Mouse (Mus musculus) heart, embryonic 10.5 days (tissue): Measurements from ENCODE around the gene Arfrp1. TPM values are rescaled to one million over a fixed set of nuclear protein-coding genes. Genes with fewer than 3 reads are reported as not detected.

Experiments used
- DNase-seq: peaks from one replicate; pipeline ENCODE4 v3.0.0-alpha.2; 2017; ENCODE audit warnings: low spot score
- H3K27ac ChIP-seq: fragments of 300-500 bp; sonication (generic); 2 replicates; pipeline ENCODE4 v1.5.1; 2016; ENCODE audit warnings: mild to moderate bottlenecking
- H3K27me3 ChIP-seq: fragments of 300-500 bp; sonication (generic); 2 replicates; pipeline ENCODE4 v1.6.1; 2016; ENCODE audit warnings: mild to moderate bottlenecking; ENCODE audit not compliant: poor library complexity, insufficient read depth, severe bottlenecking
- H3K36me3 ChIP-seq: fragments of 300-500 bp; sonication (generic); 2 replicates; pipeline ENCODE4 v1.6.1; 2016; ENCODE audit warnings: mild to moderate bottlenecking, moderate library complexity
- H3K4me1 ChIP-seq: fragments of 300-500 bp; sonication (generic); 2 replicates; pipeline ENCODE4 v1.6.1; 2016; ENCODE audit warnings: mild to moderate bottlenecking
- H3K4me3 ChIP-seq: fragments of 300-500 bp; sonication (generic); 2 replicates; pipeline ENCODE4 v1.5.1; 2016; ENCODE audit warnings: mild to moderate bottlenecking, moderate library complexity
- H3K9me3 ChIP-seq: fragments of 300-500 bp; sonication (generic); 2 replicates; pipeline ENCODE4 v1.6.1; 2016; ENCODE audit warnings: mild to moderate bottlenecking, moderate library complexity
- WGBS: fragments of 180-500 bp; shearing (Covaris S2); methylation state at CpG from one replicate; pipeline ENCODE4 v1.1.7; 2016; 5-methylcytosine and 5-hydroxymethylcytosine counted together
- polyA plus RNA-seq: library from polyadenylated mRNA; unstranded; fragments of >200 nt; fragmentation: Nextera tagmentation; extraction: Ambion mirVana; gene quantifications from 2 replicates; pipeline ENCODE4 v1.2.1, GENCODE M21; 2016

Gene Arfrp1
- polyA plus RNA-seq, 1 experiment from 2014 or later = 65.6 TPM

GRCm38 (mm10) chr2:181313344-181314079, 51.7 kb downstream of the Arfrp1 start:
- DNase-seq = no peak
- 2% methylated on average over 35 of the region's 35 CpGs for WGBS

GRCm38 (mm10) chr2:181313006-181313343, 52.2 kb downstream of the Arfrp1 start:
- Histone ChIP-seq H3K27ac (no peak overlapping the region), H3K36me3 (no peaks in the 10 kb centered on the region), H3K9me3 (no peaks in the 10 kb centered on the region), H3K27me3 (peaks cover 77% of the 10 kb centered on the region), H3K4me1 (peaks cover 12% of the 10 kb centered on the region), H3K4me3 (no peak overlapping the region)
- 10% methylated on average over 5 of the region's 5 CpGs for whole genome bisulfite sequencing
- DNase-seq = no peak

More at GRCm38 (mm10) chr2:181313344-181314079, 51.7 kb downstream of the Arfrp1 start:
- Histone ChIP-seq H3K36me3 (no peaks in the 10 kb centered on the region), H3K4me1 (peaks cover 12% of the 10 kb centered on the region), H3K4me3 (peak overlapping the region; percentile 42), H3K9me3 (no peaks in the 10 kb centered on the region), H3K27me3 (peaks cover 72% of the 10 kb centered on the region), H3K27ac (no peak overlapping the region)

DNA sequence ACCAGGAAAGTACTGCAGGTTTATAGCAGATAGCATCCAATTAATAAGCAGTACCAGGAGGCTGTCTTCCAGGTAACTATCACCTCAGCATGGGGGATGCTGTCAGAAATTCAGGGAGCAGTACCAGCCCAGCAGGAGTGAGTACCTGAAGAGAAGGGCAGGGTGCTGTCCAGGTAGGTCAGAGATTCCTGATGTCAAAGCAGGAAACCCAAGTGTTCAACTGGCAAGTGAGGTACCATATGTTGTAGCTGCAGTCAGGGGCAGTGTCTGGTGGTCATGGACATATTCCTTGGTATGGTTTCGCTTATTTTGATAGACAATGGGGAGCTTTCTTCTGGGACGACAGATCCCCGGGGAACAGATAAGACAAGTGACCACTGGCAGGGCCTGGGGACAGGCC, 52.8 kb downstream of the Arfrp1 start:
- no peaks in the 10 kb centered on the region for H3K36me3 ChIP-seq
- H3K9me3 ChIP-seq = no peaks in the 10 kb centered on the region
- peaks cover 12% of the 10 kb centered on the region for H3K4me1 ChIP-seq
- peaks cover 82% of the 10 kb centered on the region for H3K27me3 ChIP-seq
- H3K27ac ChIP-seq = no peak overlapping the region
- no peak for DNase-seq
- 56% methylated on average over 3 of the region's 3 CpGs for WGBS
- no peak overlapping the region for H3K4me3 ChIP-seq

Other genes starting within 250 kb of the Arfrp1 start
- gene Kcnq2, start 230.1 kb downstream of the Arfrp1 start, polyA plus RNA-seq = 0.07 and 0.50 TPM in 2 replicates
- 0.95 and 2.6 TPM in 2 replicates for gene Eef1a2, start 208.4 kb downstream of the Arfrp1 start, polyA plus RNA-seq
- gene Ppdpf, start 178.2 kb downstream of the Arfrp1 start, polyA plus RNA-seq = 172 and 240 TPM in 2 replicates
- gene Ptk6, start 162.6 kb downstream of the Arfrp1 start, polyA plus RNA-seq = not detected in 2 replicates
- gene Srms, start 152.2 kb downstream of the Arfrp1 start, polyA plus RNA-seq = 0.11 and 0.79 TPM in 2 replicates
- not detected in 2 replicates for gene Fndc11, start 145.4 kb downstream of the Arfrp1 start, polyA plus RNA-seq
- gene Helz2, start 123.4 kb downstream of the Arfrp1 start, polyA plus RNA-seq = 1.1 and 1.3 TPM in 2 replicates
- 13.1 and 13.2 TPM in 2 replicates for gene Gmeb2, start 77.4 kb downstream of the Arfrp1 start, polyA plus RNA-seq
- gene Stmn3, start 50.9 kb downstream of the Arfrp1 start, polyA plus RNA-seq = 0.37 and 1.0 TPM in 2 replicates
- 46.0 and 50.6 TPM in 2 replicates for gene Rtel1, start 45.7 kb downstream of the Arfrp1 start, polyA plus RNA-seq
- 36.9 and 38.0 TPM in 2 replicates for gene Zgpat, start 476 bp downstream of the Arfrp1 start, polyA plus RNA-seq
- gene Lime1, start 14.7 kb upstream of the Arfrp1 start, polyA plus RNA-seq = 16.5 and 20.5 TPM in 2 replicates
- 16.5 and 18.5 TPM in 2 replicates for gene Zbtb46, start 94.0 kb upstream of the Arfrp1 start, polyA plus RNA-seq
- gene Abhd16b, start 127.8 kb upstream of the Arfrp1 start, polyA plus RNA-seq = 0.11 TPM in 1 of 2 replicates, not detected in the other
- 130 and 162 TPM in 2 replicates for gene Tpd52l2, start 131.7 kb upstream of the Arfrp1 start, polyA plus RNA-seq
- 87.2 and 97.0 TPM in 2 replicates for gene Dnajc5, start 155.1 kb upstream of the Arfrp1 start, polyA plus RNA-seq
- gene Uckl1, start 219.5 kb upstream of the Arfrp1 start, polyA plus RNA-seq = 67.3 and 83.6 TPM in 2 replicates
- gene Prpf6, start 226.5 kb upstream of the Arfrp1 start, polyA plus RNA-seq = 56.1 and 62.9 TPM in 2 replicates
- 36.0 and 37.0 TPM in 2 replicates for gene Zfp512b, start 227.4 kb upstream of the Arfrp1 start, polyA plus RNA-seq
- gene Samd10, start 233.8 kb upstream of the Arfrp1 start, polyA plus RNA-seq = 15.0 and 16.6 TPM in 2 replicates